Mouse (Mus musculus) ES-Bruce4 (cell line): ENCODE data around the gene A630095N17Rik.

Source experiments
- CTCF ChIP-seq: IDR thresholded peaks from one replicate; pipeline ENCODE4 v1.8.1; 2011; ENCODE audit warnings: low read depth, low read length
- EP300 ChIP-seq: IDR thresholded peaks from 2 replicates; pipeline ENCODE4 v1.6.1; 2011; ENCODE audit warnings: low read depth, low read length; ENCODE audit not compliant: insufficient read depth
- POLR2A ChIP-seq: IDR thresholded peaks from one replicate; pipeline ENCODE4 v1.8.1; 2011; ENCODE audit warnings: low read length; ENCODE audit not compliant: insufficient read depth

DNA sequence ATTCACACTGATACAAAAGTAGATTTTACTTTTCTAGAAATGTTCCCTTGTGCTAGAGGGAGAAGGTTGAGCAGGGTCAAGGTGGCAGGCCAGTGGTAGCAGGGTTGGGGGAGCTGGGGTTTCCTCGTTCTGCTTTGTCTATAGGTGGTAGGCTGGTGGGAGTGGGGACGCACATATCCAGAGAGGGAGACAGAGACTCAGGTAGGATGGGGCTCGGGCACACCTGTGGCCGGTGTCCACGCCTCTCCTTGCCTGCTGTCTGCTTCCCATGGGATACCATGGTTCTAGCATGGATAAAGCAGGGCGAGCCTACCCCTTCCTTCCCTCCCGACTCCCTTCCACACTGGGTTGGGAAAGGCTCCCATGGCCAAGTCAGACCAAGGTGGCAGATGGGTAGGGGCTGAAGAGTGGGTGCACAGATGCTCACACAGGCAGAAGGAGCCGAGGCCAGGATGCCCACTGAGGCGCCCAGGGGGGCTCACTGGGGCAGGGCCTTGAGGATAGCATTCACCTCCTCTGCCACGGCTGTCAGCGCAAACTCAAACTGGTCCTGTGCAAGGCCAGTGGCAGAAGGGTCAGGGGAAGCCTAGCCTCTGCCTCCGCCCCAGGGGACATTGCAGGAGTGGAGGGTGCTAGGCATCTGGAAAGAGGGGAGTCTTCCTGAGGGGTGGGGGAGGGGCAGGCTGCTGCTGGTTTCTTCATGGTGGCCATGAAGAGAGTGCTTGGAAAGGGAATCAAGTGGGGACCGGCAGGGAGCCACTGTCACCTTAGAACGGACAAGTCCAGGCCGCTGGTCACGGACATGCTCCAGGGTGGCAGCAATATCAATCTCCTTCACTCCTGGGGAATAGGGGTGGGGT lies 15.4 kb upstream of the A630095N17Rik start:
- no peak for TF ChIP-seq CTCF
- TF ChIP-seq POLR2A, result no peak
- TF ChIP-seq EP300, result no peak
